ENCODE assay signal across 31 mouse cellular contexts in the genomic region with DNA sequence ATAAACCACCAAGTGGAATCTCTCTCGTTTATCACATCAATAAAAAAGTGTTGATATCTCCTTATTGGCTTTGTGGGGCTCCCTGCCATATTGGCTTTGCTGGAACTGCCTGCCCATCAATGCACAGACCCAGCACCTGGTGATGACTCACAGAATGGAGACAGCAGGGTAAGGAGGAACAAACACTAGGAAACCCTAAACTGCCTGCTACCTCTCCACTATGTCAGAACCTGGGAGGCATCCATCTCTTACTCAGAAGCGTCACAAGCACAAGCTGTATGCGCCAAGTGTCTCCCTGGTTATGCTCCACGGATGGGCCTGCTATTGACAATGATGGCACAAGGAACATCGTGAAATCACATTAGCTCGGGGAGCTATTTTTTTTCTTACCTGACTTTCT. TPM values are rescaled to one million over a fixed set of nuclear protein-coding genes. Genes with fewer than 3 reads are reported as not detected.
"Had no signal": no experiment of that assay in that cellular context is flagged by ENCODE, and none has a peak within 500 bp of the region (broad histone marks: within the 10 kb centered on the region; RNA-seq: fewer than 3 reads in every experiment).

No protein-coding gene starts in this region.

- H3K27ac ChIP-seq: limb, embryonic 10.5 days; limb, embryonic 12.5 days; limb, embryonic 13.5 days; limb, embryonic 15.5 days; liver, embryonic 12.5 days; liver, embryonic 13.5 days; liver, embryonic 14.5 days; liver, embryonic 15.5 days; lung, embryonic 15.5 days; macrophage; midbrain, embryonic 10.5 days; midbrain, embryonic 12.5 days; midbrain, embryonic 13.5 days; midbrain, embryonic 15.5 days had no signal

- DNase-seq: left cerebral cortex, postnatal 4 days; liver; liver, embryonic 13.5 days; liver, postnatal 0 days; lung, adult 18-20 months; lung, adult 2 months; lung, embryonic 14.5 days; lung, postnatal 10 days; lung, postnatal 14 days; lung, postnatal 36 days; lung, postnatal 4 days; midbrain, embryonic 14.5 days had no signal

- H3K4me3 ChIP-seq: limb, embryonic 10.5 days; limb, embryonic 12.5 days; limb, embryonic 13.5 days; limb, embryonic 15.5 days; liver, embryonic 12.5 days; liver, embryonic 13.5 days; liver, embryonic 15.5 days; lung, embryonic 15.5 days; megakaryocyte, embryonic 14.5 days; midbrain, embryonic 10.5 days; midbrain, embryonic 12.5 days; midbrain, embryonic 13.5 days; midbrain, embryonic 15.5 days; myocyte had no signal

RNA-seq across cellular contexts. Expression of a gene that starts 33.2 kb away (rescaled TPM):
- total RNA-seq: megakaryocyte progenitor cell, adult 5-6 weeks; megakaryocyte, adult 5-6 weeks; megakaryocyte-erythroid progenitor cell, adult 5-6 weeks; monocyte, adult 5-6 weeks had no signal
